Mouse (Mus musculus) midbrain, postnatal 0 days (tissue): ENCODE data around the gene 1700029H14Rik. TPM values are rescaled to one million over a fixed set of nuclear protein-coding genes. Genes with fewer than 3 reads are reported as not detected.

Experiments
- ATAC-seq: fragments of 200-750 bp; cut with Nextera tagmentation; 2 replicates; pipeline ENCODE4 v1.8.0; 2017; ENCODE audit warnings: moderate number of reproducible peaks, mild to moderate bottlenecking, moderate TSS enrichment, moderate library complexity; ENCODE audit not compliant: low FRiP score
- DNase-seq: peaks from one replicate; pipeline ENCODE4 v3.0.0-alpha.2; 2015; ENCODE audit warnings: low spot score
- H3K27ac ChIP-seq: fragments of 300-500 bp; sonication (generic); 2 replicates; pipeline ENCODE4 v1.5.1; 2014; ENCODE audit warnings: low read depth, mild to moderate bottlenecking, low read length, mixed read lengths
- H3K27me3 ChIP-seq: fragments of 300-500 bp; sonication (generic); 2 replicates; pipeline ENCODE4 v1.6.1; 2014; ENCODE audit warnings: low read length, control low read depth, mixed read lengths; ENCODE audit not compliant: insufficient read depth
- H3K36me3 ChIP-seq: fragments of 300-500 bp; sonication (generic); 2 replicates; pipeline ENCODE4 v1.6.1; 2014; ENCODE audit warnings: low read length, control low read depth, mixed read lengths; ENCODE audit not compliant: insufficient read depth
- H3K4me1 ChIP-seq: fragments of 300-500 bp; sonication (generic); 2 replicates; pipeline ENCODE4 v1.6.1; 2014; ENCODE audit warnings: mild to moderate bottlenecking, control low read depth, antibody characterized with exemption, low read length, mixed read lengths; ENCODE audit not compliant: insufficient read depth
- H3K4me2 ChIP-seq: fragments of 300-500 bp; sonication (generic); 2 replicates; pipeline ENCODE4 v1.6.1; 2014; ENCODE audit warnings: low read depth, mild to moderate bottlenecking, low read length, mixed read lengths; ENCODE audit not compliant: poor library complexity, severe bottlenecking
- H3K4me3 ChIP-seq: fragments of 300-500 bp; sonication (generic); 2 replicates; pipeline ENCODE4 v1.5.1; 2014; ENCODE audit warnings: low read depth, mild to moderate bottlenecking, low read length, moderate library complexity
- H3K9ac ChIP-seq: fragments of 300-500 bp; sonication (generic); replicated peaks from 2 replicates; pipeline ENCODE4 v1.6.1; 2014; ENCODE audit warnings: mild to moderate bottlenecking, low read length, moderate library complexity, mixed read lengths; ENCODE audit not compliant: poor library complexity, severe bottlenecking
- H3K9me3 ChIP-seq: fragments of 300-500 bp; sonication (generic); 2 replicates; pipeline ENCODE4 v1.6.1; 2016; ENCODE audit warnings: low read length, control low read depth
- CTCF ChIP-seq: IDR thresholded peaks from 2 replicates; pipeline ENCODE4 v1.5.1; 2016; ENCODE audit warnings: antibody characterized with exemption, mild to moderate bottlenecking
- WGBS: fragments of 180-500 bp; shearing (Covaris S2); extraction: QIAGEN DNeasy Blood & Tissue Kit; methylation state at CpG from one replicate; pipeline ENCODE4 v1.1.7; 2014; 5-methylcytosine and 5-hydroxymethylcytosine counted together
- polyA plus RNA-seq: library from polyadenylated mRNA; unstranded; fragments of >200 nt; fragmentation: Nextera tagmentation; extraction: Ambion mirVana; gene quantifications from 2 replicates; pipeline ENCODE4 v1.2.1, GENCODE M21; 2015
- total RNA-seq: library from RNA; depleted of rRNA; stranded (reverse); fragments of >200 nt; gene quantifications from 2 replicates; pipeline ENCODE4 v1.2.3, GENCODE M21; 2014; rRNA removed

Gene 1700029H14Rik
- total RNA-seq (not detected in 2 replicates), polyA plus RNA-seq (not detected in 2 replicates)

DNA sequence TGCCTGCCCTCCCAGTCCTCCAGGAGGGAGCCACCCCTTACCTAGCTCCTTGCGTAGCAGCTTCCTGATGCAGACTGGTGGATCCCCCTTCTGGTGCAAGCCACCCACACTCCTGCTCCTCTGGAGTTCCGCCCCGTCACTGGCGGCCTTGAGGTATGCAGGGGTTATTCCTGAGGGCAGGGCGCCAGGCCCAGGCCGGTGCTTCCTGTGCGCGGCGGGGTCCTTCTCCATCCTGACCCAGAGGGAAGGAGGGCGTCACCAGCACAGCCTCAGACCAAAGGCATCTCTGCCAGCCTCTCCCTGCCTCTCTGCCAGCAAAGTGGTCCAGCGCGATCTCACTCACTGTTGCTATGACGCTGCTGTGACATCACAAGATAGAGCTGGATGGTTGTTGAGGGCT lies at the start of gene 1700029H14Rik:
1700029H14Rik (minus strand) TSS at position 344 of the 400 bp plus-strand sequence.
- Histone ChIP-seq H3K9ac (no peak within 1 kb of the TSS), H3K27ac (no peak within 1 kb of the TSS), H3K9me3 (no peaks in the 10 kb centered on the region), H3K27me3 (no peaks in the 10 kb centered on the region), H3K36me3 (no peaks in the 10 kb centered on the region), H3K4me3 (no peak within 1 kb of the TSS), H3K4me2 (no peak within 1 kb of the TSS), H3K4me1 (no peaks in the 10 kb centered on the region)
- DNase-seq (no peak), ATAC-seq (no peak)
- 0 out of 2 replicates have a peak, but pooled peaks have one; percentile 2 for TF ChIP-seq CTCF
- 41% methylated on average over 12 of the region's 13 CpGs for WGBS

DNA sequence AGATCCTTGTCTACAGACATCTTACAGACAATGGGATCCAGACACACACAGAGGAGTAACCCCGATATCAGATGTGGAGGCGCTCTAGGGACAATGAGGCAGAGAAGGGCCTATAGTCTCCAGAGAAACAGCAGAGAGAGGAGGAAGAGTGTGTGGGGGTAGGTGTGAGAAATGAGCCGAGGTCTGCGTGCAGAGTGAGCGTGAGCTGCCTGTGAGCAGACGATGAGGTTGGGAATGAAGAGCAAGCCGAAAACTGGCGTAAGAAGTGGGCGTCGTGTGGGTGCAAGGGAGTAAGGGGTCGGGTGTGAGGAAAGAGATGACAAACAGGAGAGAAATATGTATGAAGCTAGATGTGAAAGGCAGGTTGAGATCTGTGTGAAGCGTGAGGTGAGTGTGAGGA lies 49.4 kb upstream of the 1700029H14Rik start:
- 95% methylated on average over 12 of the region's 12 CpGs for whole genome bisulfite sequencing
- no peaks in the 10 kb centered on the region for H3K4me1 ChIP-seq
- H3K27ac ChIP-seq, result no peak overlapping the region
- no peak for TF ChIP-seq CTCF
- DNase-seq (no peak), ATAC-seq (no peak)
- H3K9ac ChIP-seq, result no peak overlapping the region
- no peak overlapping the region for H3K4me3 ChIP-seq
- no peaks in the 10 kb centered on the region for H3K27me3 ChIP-seq
- no peaks in the 10 kb centered on the region for H3K9me3 ChIP-seq
- peaks cover 13% of the 10 kb centered on the region for H3K36me3 ChIP-seq
- no peak overlapping the region for H3K4me2 ChIP-seq

DNA sequence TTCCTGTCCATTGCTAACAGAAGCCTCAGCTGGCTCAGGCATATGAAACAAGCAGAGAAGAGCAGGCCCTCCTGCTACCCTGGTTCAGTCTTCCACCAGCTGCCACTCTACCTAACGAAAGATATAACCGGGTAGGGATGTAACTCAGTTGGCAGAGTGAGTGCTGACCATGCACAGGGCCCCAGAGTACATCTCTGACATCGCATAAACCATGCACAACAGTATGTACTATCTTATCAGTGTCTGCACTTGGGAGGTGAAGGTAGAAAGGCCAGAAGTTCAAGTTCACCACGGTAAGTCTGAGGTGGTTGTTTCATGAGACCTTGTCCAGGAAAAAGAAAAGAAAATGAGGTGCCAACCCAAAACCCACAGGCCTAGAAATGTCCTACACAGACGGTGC lies 47.7 kb upstream of the 1700029H14Rik start:
- DNase-seq, result no peak
- WGBS, result 91% methylated on average over 5 of the region's 5 CpGs
- no peak for TF ChIP-seq CTCF

DNA sequence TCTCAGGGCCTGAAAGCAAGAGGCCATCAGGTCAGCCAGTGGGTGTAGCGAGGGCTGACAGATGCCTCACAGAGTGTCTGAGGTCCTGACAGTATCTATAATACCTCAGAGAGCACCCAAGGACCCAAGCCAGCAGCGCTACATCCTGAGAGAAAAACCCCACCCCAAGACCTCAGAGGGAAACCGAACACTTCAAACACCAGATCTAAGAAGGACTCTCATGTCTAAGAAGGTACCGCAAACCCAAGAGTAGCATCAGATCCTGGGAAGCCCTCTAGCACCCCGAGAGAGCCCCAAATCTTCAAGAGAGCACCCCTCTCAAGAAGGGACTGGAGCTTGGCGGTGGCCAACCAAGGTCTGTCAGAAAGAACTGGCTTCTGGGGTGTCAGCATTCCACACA lies 46.7 kb upstream of the 1700029H14Rik start:
- no peak for ATAC-seq
- no peak for DNase-seq
- no peak overlapping the region for H3K27ac ChIP-seq
- H3K36me3 ChIP-seq, result peaks cover 17% of the 10 kb centered on the region
- TF ChIP-seq CTCF, result no peak
- no peaks in the 10 kb centered on the region for H3K4me1 ChIP-seq
- H3K9ac ChIP-seq, result no peak overlapping the region
- H3K4me3 ChIP-seq, result no peak overlapping the region
- WGBS, result 89% methylated on average over 6 of the region's 6 CpGs
- no peak overlapping the region for H3K4me2 ChIP-seq
- no peaks in the 10 kb centered on the region for H3K27me3 ChIP-seq
- H3K9me3 ChIP-seq, result no peaks in the 10 kb centered on the region

More for the DNA sequence above, 47.7 kb upstream of the 1700029H14Rik start:
- H3K27me3 ChIP-seq, result no peaks in the 10 kb centered on the region
- no peaks in the 10 kb centered on the region for H3K9me3 ChIP-seq
- H3K9ac ChIP-seq, result no peak overlapping the region
- H3K27ac ChIP-seq, result no peak overlapping the region
- no peaks in the 10 kb centered on the region for H3K4me1 ChIP-seq
- H3K4me2 ChIP-seq, result no peak overlapping the region
- H3K36me3 ChIP-seq, result peaks cover 13% of the 10 kb centered on the region
- ATAC-seq, result no peak
- no peak overlapping the region for H3K4me3 ChIP-seq

DNA sequence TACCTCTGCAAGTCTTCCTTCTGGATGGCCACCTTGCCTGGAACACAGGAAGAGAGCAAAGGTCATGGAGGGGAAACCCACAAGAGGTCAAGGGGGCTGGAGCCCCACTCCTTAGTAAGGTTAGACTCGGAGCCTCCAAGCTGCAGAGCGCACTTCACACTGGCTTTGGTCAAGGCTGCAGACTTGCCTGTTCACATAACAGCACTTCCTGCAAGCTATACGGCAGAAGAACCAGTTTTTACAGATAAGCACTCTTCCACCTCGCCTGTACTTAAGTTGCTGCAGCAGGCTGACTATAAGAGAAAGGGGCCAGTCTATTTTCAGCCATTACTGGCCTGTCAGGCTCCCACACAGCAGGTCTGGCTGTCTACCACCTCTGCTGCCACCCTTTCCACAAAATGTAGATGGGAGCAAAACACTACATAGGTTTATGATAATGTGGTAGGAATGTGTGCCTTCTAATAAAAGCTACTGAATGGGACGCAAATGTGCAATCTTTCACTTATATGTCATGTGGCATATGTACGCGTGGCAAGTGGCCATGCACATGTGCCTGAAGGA lies 43.7 kb upstream of the 1700029H14Rik start:
- Histone ChIP-seq H3K9me3 (no peaks in the 10 kb centered on the region), H3K27me3 (no peaks in the 10 kb centered on the region), H3K27ac (no peak overlapping the region), H3K4me1 (no peaks in the 10 kb centered on the region), H3K9ac (no peak overlapping the region), H3K4me2 (no peak overlapping the region), H3K36me3 (peaks cover 9% of the 10 kb centered on the region), H3K4me3 (no peak overlapping the region)
- DNase-seq (no peak), ATAC-seq (no peak)
- WGBS, result 89% methylated on average over 7 of the region's 7 CpGs
- no peak for TF ChIP-seq CTCF

DNA sequence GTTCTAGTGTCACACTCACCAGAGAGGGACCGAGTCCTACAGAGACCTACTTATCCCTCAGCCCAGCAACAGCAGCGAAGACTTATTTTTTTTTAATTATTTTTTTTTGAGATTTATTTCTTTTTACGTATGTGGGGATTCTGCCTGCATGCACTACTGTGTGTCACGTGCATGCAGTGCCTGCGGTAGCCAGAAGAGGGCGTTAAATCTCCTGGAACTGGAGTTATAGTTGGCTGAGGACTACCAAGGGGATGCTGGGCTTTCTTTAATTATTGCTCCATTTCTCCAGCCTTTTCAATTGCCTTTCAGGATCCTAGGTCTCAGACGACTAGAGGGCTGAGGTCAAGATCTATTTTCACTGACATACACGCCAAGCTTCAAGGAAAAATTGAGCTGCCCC lies 40.4 kb upstream of the 1700029H14Rik start:
- Histone ChIP-seq H3K4me2 (no peak overlapping the region), H3K4me1 (no peaks in the 10 kb centered on the region), H3K27me3 (no peaks in the 10 kb centered on the region), H3K9me3 (no peaks in the 10 kb centered on the region), H3K9ac (no peak overlapping the region), H3K27ac (no peak overlapping the region), H3K4me3 (no peak overlapping the region), H3K36me3 (peaks cover 9% of the 10 kb centered on the region)
- DNase-seq (peak; percentile 76), ATAC-seq (0 out of 2 replicates have a peak, but pooled peaks have one; percentile 60)
- TF ChIP-seq CTCF, result peak; percentile 76
- 54% methylated on average over 8 of the region's 8 CpGs for WGBS
